Mouse (Mus musculus) spleen, adult 2 months (tissue): ENCODE data around the gene Olfr867.

Experiments
- CTCF ChIP-seq: fragments of 200-500 bp; IDR thresholded peaks from 2 replicates; pipeline ENCODE4 v1.5.1; 2011; ENCODE audit warnings: mild to moderate bottlenecking, inconsistent platforms; ENCODE audit not compliant: insufficient read depth, insufficient read length, insufficient replicate concordance; ENCODE audit errors: extremely low read depth
- POLR2A ChIP-seq: fragments of 200-500 bp; IDR thresholded peaks from 2 replicates; pipeline ENCODE4 v1.6.1; 2011; ENCODE audit warnings: low read depth, low read length, inconsistent platforms

DNA sequence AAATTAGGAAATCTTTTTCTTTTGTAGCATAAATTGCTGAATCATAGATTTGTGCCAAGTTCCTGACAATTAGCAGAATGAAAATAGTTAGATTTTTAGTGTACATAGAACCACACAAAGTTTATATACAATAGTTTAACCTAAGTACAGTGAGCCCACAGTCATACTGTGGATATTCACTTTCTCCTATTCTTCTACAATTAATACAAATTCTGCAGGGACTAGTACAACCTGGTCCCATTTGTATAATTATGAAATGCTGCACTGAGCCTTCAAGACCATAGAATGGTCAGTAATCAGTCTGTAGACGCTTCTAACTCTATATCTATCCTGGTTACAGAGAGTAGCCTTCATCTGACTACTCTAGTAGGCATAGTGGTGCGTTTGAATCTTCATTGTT, 41.0 kb upstream of the Olfr867 start, which contains the start of gene Olfr868:
- TF ChIP-seq CTCF: no peak
- TF ChIP-seq POLR2A: no peak
